Mouse (Mus musculus) testis, adult 2 months (tissue): ENCODE measurements at regions not wholly inside any gene's neighbourhood (a gene's known extent, or its start where the extent isn't known, plus 50 kb on each side); places are given as distances from the start of the nearest gene placed in this dataset.

ENCODE experiments used
- H3K27ac ChIP-seq: fragments of 200-500 bp; 2 replicates; pipeline ENCODE4 v1.5.1; 2012; ENCODE audit warnings: low read depth, low read length; ENCODE audit not compliant: control insufficient read depth, insufficient read depth
- H3K27me3 ChIP-seq: fragments of 200-500 bp; 2 replicates; pipeline ENCODE4 v1.6.1; 2012; ENCODE audit warnings: mild to moderate bottlenecking, low read length, moderate library complexity; ENCODE audit not compliant: control insufficient read depth, insufficient read depth
- H3K36me3 ChIP-seq: fragments of 200-500 bp; 2 replicates; pipeline ENCODE4 v1.6.1; 2012; ENCODE audit warnings: mild to moderate bottlenecking, low read length; ENCODE audit not compliant: control insufficient read depth, insufficient read depth
- H3K4me1 ChIP-seq: fragments of 200-500 bp; 2 replicates; pipeline ENCODE4 v1.6.1; 2012; ENCODE audit warnings: low read length; ENCODE audit not compliant: control insufficient read depth, insufficient read depth
- H3K4me3 ChIP-seq: fragments of 200-500 bp; 2 replicates; pipeline ENCODE4 v1.5.1; 2012; ENCODE audit warnings: low read depth, mild to moderate bottlenecking, low read length, moderate library complexity, mixed read lengths; ENCODE audit not compliant: control insufficient read depth
- CTCF ChIP-seq: fragments of 200-500 bp; IDR thresholded peaks from 2 replicates; pipeline ENCODE4 v1.5.1; 2012; ENCODE audit warnings: low read depth, mild to moderate bottlenecking, inconsistent platforms, low read length, moderate library complexity; ENCODE audit not compliant: control insufficient read depth, insufficient read depth, insufficient replicate concordance
- POLR2A ChIP-seq: fragments of 200-500 bp; IDR thresholded peaks from 2 replicates; pipeline ENCODE4 v1.6.1; 2012; ENCODE audit warnings: low read depth, mild to moderate bottlenecking, inconsistent platforms, low read length, moderate library complexity; ENCODE audit not compliant: control insufficient read depth

DNA sequence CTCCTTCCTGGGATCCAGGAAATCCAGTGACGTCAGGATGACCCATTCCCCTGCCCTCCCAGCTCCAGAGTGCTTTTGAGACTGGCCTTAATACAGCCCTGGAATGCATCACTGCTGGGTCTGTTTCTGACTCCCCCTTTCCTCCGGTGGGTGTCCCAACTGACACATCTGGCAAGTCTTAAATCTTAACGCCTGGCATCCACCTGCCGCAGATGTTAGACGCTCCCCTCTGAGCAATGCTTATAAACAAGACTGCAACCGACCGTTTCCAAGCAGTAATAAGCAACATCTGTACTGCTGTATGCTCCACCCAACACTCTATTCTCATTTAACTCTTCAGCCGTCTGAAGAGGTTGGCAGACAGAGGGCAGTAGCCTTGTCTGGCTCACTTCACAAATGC is 161.7 kb upstream of the Prok2 start:
- Histone ChIP-seq H3K4me1 (peaks cover 5% of the 10 kb centered on the region; the same call in 1 of the 2 replicates), H3K36me3 (no peaks in the 10 kb centered on the region), H3K27me3 (no peaks in the 10 kb centered on the region), H3K4me3 (no peak overlapping the region), H3K27ac (no peak overlapping the region)
- TF ChIP-seq CTCF (no peak), POLR2A (no peak)

DNA sequence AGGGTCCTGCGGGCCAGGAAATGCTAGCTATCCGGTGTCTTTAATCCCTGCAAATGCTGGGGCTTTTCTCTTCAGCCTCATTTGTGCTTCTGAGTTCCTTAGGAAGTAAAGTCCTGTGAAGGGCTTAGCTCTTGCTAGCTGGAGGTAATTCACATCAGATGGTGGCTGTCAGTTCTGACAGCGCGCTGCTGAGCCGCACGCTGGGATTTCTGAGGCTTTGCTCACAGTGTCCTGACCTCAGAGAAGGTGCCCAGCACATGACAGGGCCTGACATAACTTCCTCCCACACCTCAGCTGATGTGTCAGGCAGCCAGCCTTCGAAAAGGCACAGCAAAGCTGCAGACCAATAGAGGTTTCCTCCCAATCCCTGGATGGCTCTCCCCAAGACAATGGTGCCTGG is 158.6 kb upstream of the Prok2 start:
- peaks cover 3% of the 10 kb centered on the region; the same call in 1 of the 2 replicates for H3K4me1 ChIP-seq
- H3K27me3 ChIP-seq = no peaks in the 10 kb centered on the region
- no peak overlapping the region for H3K27ac ChIP-seq
- TF ChIP-seq CTCF (no peak), POLR2A (no peak)
- no peaks in the 10 kb centered on the region for H3K36me3 ChIP-seq
- no peak overlapping the region for H3K4me3 ChIP-seq

- H3K4me1 ChIP-seq = peaks cover 3% of the 10 kb centered on the region; the same call in 1 of the 2 replicates
These were observed 157.9 kb upstream of the Prok2 start for GRCm38 (mm10) chr6:99884054-99884453.

DNA sequence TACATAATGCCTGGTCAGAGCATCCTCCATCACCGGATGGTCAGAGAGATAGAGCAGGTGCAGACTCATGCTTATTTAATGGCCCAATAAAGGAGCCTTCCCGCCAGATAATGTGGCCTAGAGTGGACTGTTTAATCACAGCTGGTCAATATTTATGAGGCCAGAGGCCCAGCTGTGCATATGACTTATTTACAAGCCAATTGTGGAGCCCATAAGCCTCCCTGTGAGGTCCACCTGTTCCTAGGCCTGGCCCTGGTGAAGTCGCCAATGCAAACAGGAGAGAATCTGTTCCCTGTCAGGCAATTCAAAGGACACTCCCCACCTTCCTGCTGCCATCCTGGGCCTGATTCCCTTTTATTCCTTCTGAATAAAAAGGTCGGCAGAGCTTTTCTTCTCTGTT is 155.4 kb upstream of the Prok2 start:
- H3K4me3 ChIP-seq = no peak overlapping the region

More at GRCm38 (mm10) chr6:99884054-99884453, 157.9 kb upstream of the Prok2 start:
- H3K27me3 ChIP-seq = no peaks in the 10 kb centered on the region
- no peaks in the 10 kb centered on the region for H3K36me3 ChIP-seq
- H3K27ac ChIP-seq = no peak overlapping the region
- TF ChIP-seq POLR2A = no peak
- no peak for TF ChIP-seq CTCF
- no peak overlapping the region for H3K4me3 ChIP-seq

GRCm38 (mm10) chr6:99874852-99875251 is 148.7 kb upstream of the Prok2 start:
- H3K36me3 ChIP-seq = no peaks in the 10 kb centered on the region
- no peak for TF ChIP-seq POLR2A
- no peak for TF ChIP-seq CTCF
- H3K27me3 ChIP-seq = no peaks in the 10 kb centered on the region
- H3K4me3 ChIP-seq = no peak overlapping the region
- no peak overlapping the region for H3K27ac ChIP-seq
- no peaks in the 10 kb centered on the region for H3K4me1 ChIP-seq

More for the DNA sequence above, 155.4 kb upstream of the Prok2 start:
- TF ChIP-seq POLR2A (no peak), CTCF (no peak)
- H3K27ac ChIP-seq = no peak overlapping the region
- no peaks in the 10 kb centered on the region for H3K36me3 ChIP-seq
- no peaks in the 10 kb centered on the region for H3K4me1 ChIP-seq
- H3K27me3 ChIP-seq = no peaks in the 10 kb centered on the region

DNA sequence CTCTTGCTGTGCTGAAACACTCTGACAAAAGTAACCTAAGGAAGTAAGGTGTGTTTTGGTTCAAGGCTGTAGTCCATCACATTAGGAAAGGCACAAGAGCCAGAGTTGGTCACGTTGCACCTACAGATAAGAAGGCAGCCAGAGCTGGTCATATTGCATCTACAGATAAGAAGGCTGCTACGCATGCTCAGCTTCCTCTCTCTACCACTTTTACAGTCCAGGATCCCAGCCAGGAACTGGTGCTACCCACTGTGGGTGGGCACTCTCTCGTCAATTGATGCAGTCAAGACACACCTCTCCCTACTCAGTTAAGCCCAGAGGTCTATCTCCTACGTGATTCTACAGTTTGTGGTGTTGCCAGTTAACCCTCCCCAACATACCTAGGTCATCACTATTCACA is 147.8 kb upstream of the Prok2 start:
- Histone ChIP-seq H3K4me3 (no peak overlapping the region), H3K27me3 (no peaks in the 10 kb centered on the region), H3K4me1 (no peaks in the 10 kb centered on the region; the same call in 1 of the 2 replicates), H3K36me3 (no peaks in the 10 kb centered on the region), H3K27ac (no peak overlapping the region)
- TF ChIP-seq CTCF = no peak
- TF ChIP-seq POLR2A = no peak

- Histone ChIP-seq H3K36me3 (peaks cover 1% of the 10 kb centered on the region; the same call in 1 of the 2 replicates), H3K4me3 (peak overlapping the region; percentile 70), H3K27ac (no peak overlapping the region), H3K4me1 (peaks cover 7% of the 10 kb centered on the region), H3K27me3 (no peaks in the 10 kb centered on the region)
- TF ChIP-seq CTCF (no peak), POLR2A (no peak)
These were observed 139.9 kb upstream of the Prok2 start for GRCm38 (mm10) chr6:99866061-99866460.

DNA sequence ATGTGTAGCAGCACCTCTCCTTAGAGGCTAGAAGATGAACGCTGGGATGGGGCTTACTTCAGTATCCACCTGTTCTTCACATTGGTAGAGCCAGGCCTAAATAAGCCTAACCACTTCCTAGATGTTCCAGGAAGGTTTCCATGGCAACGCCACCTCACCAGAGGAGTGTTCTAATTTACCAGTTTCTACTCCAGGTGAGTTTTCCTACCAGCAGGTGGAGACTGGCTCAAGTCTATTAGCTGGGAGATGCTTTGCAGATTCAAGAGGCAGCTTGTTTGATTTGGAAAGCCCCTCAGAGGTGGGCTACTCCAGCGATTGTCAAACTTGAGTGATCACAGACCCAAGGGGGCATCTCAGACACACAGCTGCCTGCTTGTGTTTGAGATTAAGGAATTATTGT is 138.8 kb upstream of the Prok2 start:
- H3K4me3 ChIP-seq = peak overlapping the region; percentile 80
- TF ChIP-seq POLR2A = no peak
- no peak for TF ChIP-seq CTCF
- no peak overlapping the region for H3K27ac ChIP-seq
- peaks cover 1% of the 10 kb centered on the region; the same call in 1 of the 2 replicates for H3K36me3 ChIP-seq
- H3K4me1 ChIP-seq = peaks cover 7% of the 10 kb centered on the region
- no peaks in the 10 kb centered on the region for H3K27me3 ChIP-seq
